Mouse (Mus musculus) lung, adult 2 months (tissue): ENCODE data around the gene Six6. TPM values are rescaled to one million over a fixed set of nuclear protein-coding genes. Genes with fewer than 3 reads are reported as not detected.

Source experiments
- DNase-seq: peaks from one replicate; pipeline ENCODE4 v3.0.0; 2022
- H3K4me1 ChIP-seq: fragments of 200-500 bp; 2 replicates; pipeline ENCODE4 v1.6.1; 2011; ENCODE audit warnings: low read length; ENCODE audit not compliant: control insufficient read depth, insufficient read depth
- H3K4me3 ChIP-seq: fragments of 200-500 bp; replicated peaks from 2 replicates; pipeline ENCODE3; 2011; ENCODE audit warnings: low read depth, mild to moderate bottlenecking, control low read depth, low read length; ENCODE audit errors: extremely low read depth
- CTCF ChIP-seq: fragments of 200-500 bp; IDR thresholded peaks from 2 replicates; pipeline ENCODE4 v1.5.1; 2011; ENCODE audit warnings: mild to moderate bottlenecking, low read length, control low read depth; ENCODE audit not compliant: insufficient read depth
- POLR2A ChIP-seq: fragments of 200-500 bp; IDR thresholded peaks from 2 replicates; pipeline ENCODE4 v1.6.1; 2011; ENCODE audit warnings: low read depth, mild to moderate bottlenecking, control low read depth, low read length, borderline replicate concordance; ENCODE audit errors: extremely low read depth
- WGBS: fragments of 180-500 bp; shearing (Covaris S2); methylation state at CpG from one replicate; pipeline ENCODE4 v1.1.7; 2018; 5-methylcytosine and 5-hydroxymethylcytosine counted together
- polyA plus RNA-seq: library from polyadenylated mRNA; depleted of rRNA; stranded (reverse); fragments of >200 nt; gene quantifications from 2 replicates; pipeline ENCODE4 v1.2.3, GENCODE M21; 2012

Gene Six6
- polyA plus RNA-seq, 1 experiment, result not detected

DNA sequence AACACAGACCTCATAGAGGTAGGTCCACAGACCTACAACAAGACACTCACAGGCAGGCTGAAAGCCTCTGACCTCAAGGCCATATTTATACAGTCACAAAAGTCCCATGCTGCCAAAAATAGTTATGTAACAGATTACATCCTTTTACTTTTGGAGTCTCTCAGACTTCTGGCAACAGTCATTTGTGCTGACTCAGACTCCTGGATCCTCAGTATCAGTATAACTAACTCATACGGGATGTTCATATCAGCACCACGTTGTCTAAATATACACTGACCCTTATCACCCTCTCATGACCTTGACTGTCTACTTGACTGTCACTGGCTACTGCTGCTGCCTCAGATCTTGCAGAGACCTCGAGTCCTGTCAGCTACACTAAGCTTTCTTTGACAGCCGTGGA, 15.2 kb downstream of the Six6 start:
- no peak for DNase-seq

GRCm38 (mm10) chr12:72957829-72958424, 18.2 kb downstream of the Six6 start:
- no peak for DNase-seq
- Histone ChIP-seq H3K4me1 (no peaks in the 10 kb centered on the region), H3K4me3 (no peak overlapping the region)
- TF ChIP-seq CTCF (no peak), POLR2A (no peak)
- 61% methylated on average over 6 of the region's 6 CpGs for WGBS

More for the DNA sequence above, 15.2 kb downstream of the Six6 start:
- TF ChIP-seq POLR2A (no peak), CTCF (no peak)
- WGBS, result 33% methylated on average over 4 of the region's 4 CpGs
- no peaks in the 10 kb centered on the region for H3K4me1 ChIP-seq
- H3K4me3 ChIP-seq, result no peak overlapping the region

- Histone ChIP-seq H3K4me1 (no peaks in the 10 kb centered on the region), H3K4me3 (no peak overlapping the region)
- DNase-seq, result no peak
- WGBS, result 93% methylated on average over 3 of the region's 3 CpGs
- TF ChIP-seq POLR2A, result no peak
These were observed 18.8 kb downstream of the Six6 start for GRCm38 (mm10) chr12:72958446-72958845.

GRCm38 (mm10) chr12:72962761-72963160, 23.1 kb downstream of the Six6 start:
- WGBS, result 71% methylated on average over 6 of the region's 6 CpGs
- no peak for DNase-seq
- Histone ChIP-seq H3K4me1 (no peaks in the 10 kb centered on the region), H3K4me3 (no peak overlapping the region)
- no peak for TF ChIP-seq POLR2A
- TF ChIP-seq CTCF, result no peak

DNA sequence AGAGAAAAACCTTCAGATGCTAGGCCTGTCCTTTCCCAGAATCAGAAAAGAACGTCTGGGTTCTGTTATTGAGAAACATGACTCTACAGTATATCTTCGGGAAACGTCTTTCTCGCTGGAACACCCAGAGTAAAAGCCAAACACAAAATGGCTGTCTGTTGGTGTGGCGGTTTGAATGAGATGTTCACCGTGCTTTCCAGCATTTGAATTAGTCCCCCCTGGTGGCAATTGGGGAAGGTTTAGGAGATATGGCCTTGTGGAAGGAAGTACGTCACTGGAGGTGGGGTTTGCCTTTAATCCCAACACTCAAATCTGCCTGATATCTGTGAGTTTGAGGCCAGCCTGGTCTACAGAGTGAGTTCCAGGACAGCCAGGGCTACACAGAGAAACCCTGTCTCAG, 27.8 kb downstream of the Six6 start:
- WGBS, result 83% methylated on average over 7 of the region's 7 CpGs
- Histone ChIP-seq H3K4me3 (no peak overlapping the region), H3K4me1 (no peaks in the 10 kb centered on the region)
- TF ChIP-seq POLR2A (no peak), CTCF (no peak)
- DNase-seq, result no peak

DNA sequence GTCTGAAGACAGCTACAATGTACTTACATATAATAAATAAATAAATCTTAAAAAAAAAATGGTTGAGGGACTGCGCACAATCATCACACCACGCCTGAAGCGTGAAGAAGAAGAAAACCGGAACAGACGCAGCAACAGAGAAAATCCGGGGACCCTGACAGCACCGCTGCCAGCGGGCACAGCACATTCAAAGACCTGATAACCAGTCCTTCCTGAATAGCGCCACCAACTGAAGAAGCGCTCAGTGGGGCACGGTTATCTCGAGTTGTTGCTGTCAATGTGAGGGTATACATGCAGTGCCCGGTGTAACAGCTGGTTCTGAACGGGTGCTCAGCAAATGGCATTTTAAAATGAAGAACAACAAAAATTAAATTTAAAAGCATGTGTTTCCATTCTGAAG, 30.9 kb downstream of the Six6 start:
- WGBS, result 64% methylated on average over 14 of the region's 14 CpGs
- no peaks in the 10 kb centered on the region for H3K4me1 ChIP-seq
- no peak for DNase-seq
- H3K4me3 ChIP-seq, result no peak overlapping the region
- TF ChIP-seq CTCF (no peak), POLR2A (no peak)

DNA sequence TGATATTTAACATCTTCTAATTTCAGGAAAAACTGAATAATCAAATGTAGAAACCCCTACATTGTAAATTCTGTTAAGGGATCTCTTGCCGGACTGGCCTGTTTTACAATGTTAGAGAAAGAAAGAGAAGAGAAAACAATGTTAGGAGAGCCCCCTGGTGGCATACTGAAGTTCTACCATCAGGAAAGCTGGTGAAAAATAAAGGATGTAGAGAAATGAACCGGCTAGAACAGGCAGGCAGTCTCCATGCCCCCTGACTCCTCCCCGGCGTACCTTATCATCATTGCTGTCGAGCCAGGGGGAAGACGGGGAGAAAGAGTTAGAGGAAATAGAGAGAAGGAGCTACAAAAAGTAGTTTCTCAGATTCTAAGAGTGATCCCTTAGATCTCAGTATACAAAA, 33.5 kb downstream of the Six6 start:
- 4% methylated on average over 6 of the region's 6 CpGs for whole genome bisulfite sequencing
- H3K4me1 ChIP-seq, result no peaks in the 10 kb centered on the region
- TF ChIP-seq CTCF (no peak), POLR2A (no peak)
- no peak overlapping the region for H3K4me3 ChIP-seq
- peak; percentile 18 for DNase-seq

- DNase-seq, result no peak
- Histone ChIP-seq H3K4me1 (no peaks in the 10 kb centered on the region), H3K4me3 (no peak overlapping the region)
- WGBS, result 14% methylated on average over 7 of the region's 7 CpGs
- TF ChIP-seq POLR2A (no peak), CTCF (no peak)
These were observed 36.5 kb downstream of the Six6 start for GRCm38 (mm10) chr12:72976172-72976571.

- peak; percentile 53 for DNase-seq
- WGBS, result 2% methylated on average over 12 of the region's 12 CpGs
- peak; percentile 85 for TF ChIP-seq CTCF
- no peak for TF ChIP-seq POLR2A
- H3K4me1 ChIP-seq, result no peaks in the 10 kb centered on the region
- H3K4me3 ChIP-seq, result no peak overlapping the region
These were observed 37.0 kb downstream of the Six6 start for GRCm38 (mm10) chr12:72976718-72977117.

DNA sequence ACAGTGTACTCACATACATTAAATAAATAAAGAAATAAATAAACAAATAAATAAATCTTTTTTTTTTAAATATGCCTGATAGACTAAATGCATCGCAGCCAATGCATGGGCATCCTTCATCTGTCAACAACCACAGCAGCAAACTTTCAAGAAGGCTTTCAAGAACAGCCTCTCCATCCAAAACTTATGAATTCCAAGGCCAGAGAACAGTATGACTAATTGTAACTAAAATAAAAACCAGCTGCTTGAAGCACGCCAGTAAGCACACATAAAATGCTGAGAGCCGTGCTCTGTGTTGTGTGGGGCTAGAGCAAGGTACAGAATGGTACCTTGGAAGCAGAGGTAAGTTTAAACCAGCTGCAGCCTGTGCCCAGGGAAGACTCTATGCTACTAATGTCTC, 38.2 kb downstream of the Six6 start:
- DNase-seq, result no peak
- Histone ChIP-seq H3K4me3 (no peak overlapping the region), H3K4me1 (no peaks in the 10 kb centered on the region)
- TF ChIP-seq CTCF, result no peak
- TF ChIP-seq POLR2A, result no peak
- 63% methylated on average over 3 of the region's 3 CpGs for WGBS
